Mouse (Mus musculus) ES-E14 (cell line): ENCODE results near the gene Mrps6. TPM values are rescaled to one million over a fixed set of nuclear protein-coding genes. Genes with fewer than 3 reads are reported as not detected.
"Not testable (repeated sequence)": the region's sequence is repeated elsewhere in the genome, so short reads cannot be mapped to it uniquely, and the experiment has no call there.

Experiments used
- DNase-seq: peaks from one replicate; pipeline ENCODE4 v3.0.0-alpha.2; 2013; ENCODE audit warnings: low read depth, low spot score
- H3K27ac ChIP-seq: 2 replicates; pipeline ENCODE4 v1.5.1; 2012; ENCODE audit warnings: low read depth, mild to moderate bottlenecking, low read length, moderate library complexity, mixed read lengths; ENCODE audit not compliant: poor library complexity, insufficient read depth, severe bottlenecking
- H3K36me3 ChIP-seq: 2 replicates; pipeline ENCODE4 v1.6.1; 2012; ENCODE audit warnings: mild to moderate bottlenecking, low read length, moderate library complexity, mixed read lengths; ENCODE audit not compliant: control insufficient read depth, poor library complexity, insufficient read depth, severe bottlenecking
- H3K4me1 ChIP-seq, 2 experiments: fragments of 150-350 bp in 1 of 2; sonication (generic) in 1 of 2; 2 replicates each; pipeline ENCODE4 v1.6.1; 2012; ENCODE audit warnings: low read length in 2 of 2, mild to moderate bottlenecking in 1 of 2, mixed read lengths in 1 of 2; ENCODE audit not compliant: control insufficient read depth in 2 of 2, insufficient read depth in 2 of 2, poor library complexity in 1 of 2
- H3K4me3 ChIP-seq, 2 experiments: fragments of 150-350 bp in 1 of 2; sonication (generic) in 1 of 2; 2 replicates each; pipeline ENCODE4 v1.5.1; 2012; ENCODE audit warnings: low read length in 2 of 2, low read depth in 1 of 2, mild to moderate bottlenecking in 1 of 2, mixed read lengths in 1 of 2; ENCODE audit not compliant: insufficient read depth in 1 of 2, poor library complexity in 1 of 2, severe bottlenecking in 1 of 2
- H3K9ac ChIP-seq: 2 replicates; pipeline ENCODE4 v1.6.1; 2012; ENCODE audit warnings: low read depth, mild to moderate bottlenecking, low read length, mixed read lengths; ENCODE audit not compliant: poor library complexity, insufficient read depth, severe bottlenecking
- H3K9me3 ChIP-seq: fragments of 150-350 bp; sonication (generic); 2 replicates; pipeline ENCODE4 v1.6.1; 2012; ENCODE audit warnings: low read depth, mild to moderate bottlenecking, low read length; ENCODE audit not compliant: control insufficient read depth, insufficient read depth
- CHD2 ChIP-seq: IDR thresholded peaks from 2 replicates; pipeline ENCODE4 v1.6.1; 2014; ENCODE audit warnings: mild to moderate bottlenecking, low read depth, low read length, inconsistent platforms
- HCFC1 ChIP-seq: IDR thresholded peaks from 2 replicates; pipeline ENCODE4 v1.6.1; 2012; ENCODE audit warnings: low read length, inconsistent platforms, borderline replicate concordance; ENCODE audit not compliant: insufficient read depth
- MAFK ChIP-seq: IDR thresholded peaks from 2 replicates; pipeline ENCODE4 v1.6.1; 2014; ENCODE audit warnings: mild to moderate bottlenecking, low read depth, low read length, inconsistent platforms; ENCODE audit not compliant: insufficient read depth
- ZC3H11A ChIP-seq: IDR thresholded peaks from 2 replicates; pipeline ENCODE4 v1.6.1; 2012; ENCODE audit warnings: low read depth, mild to moderate bottlenecking, inconsistent platforms, low read length, borderline replicate concordance
- ZNF384 ChIP-seq: IDR thresholded peaks from 2 replicates; pipeline ENCODE4 v1.6.1; 2012; ENCODE audit warnings: low read depth, low read length, inconsistent platforms
- in situ Hi-C, 2 experiments: fragments of 600-800 bp; cut with MboI; formaldehyde crosslinking; loops; one replicate each; pipeline ENCODE4 v1.15.1; 2025; ENCODE audit warnings: low sequenced_read_pairs in 2 of 2, inconsistent platforms in 1 of 2; ENCODE audit not compliant: unreplicated experiment in 2 of 2
- total RNA-seq: library from RNA; depleted of rRNA; stranded (reverse); fragments of 300-350 nt; gene quantifications from 2 replicates; pipeline ENCODE4 v1.2.3, GENCODE M21; 2012

The Mrps6 gene
- total RNA-seq, 1 experiment: 30.4 TPM

DNA sequence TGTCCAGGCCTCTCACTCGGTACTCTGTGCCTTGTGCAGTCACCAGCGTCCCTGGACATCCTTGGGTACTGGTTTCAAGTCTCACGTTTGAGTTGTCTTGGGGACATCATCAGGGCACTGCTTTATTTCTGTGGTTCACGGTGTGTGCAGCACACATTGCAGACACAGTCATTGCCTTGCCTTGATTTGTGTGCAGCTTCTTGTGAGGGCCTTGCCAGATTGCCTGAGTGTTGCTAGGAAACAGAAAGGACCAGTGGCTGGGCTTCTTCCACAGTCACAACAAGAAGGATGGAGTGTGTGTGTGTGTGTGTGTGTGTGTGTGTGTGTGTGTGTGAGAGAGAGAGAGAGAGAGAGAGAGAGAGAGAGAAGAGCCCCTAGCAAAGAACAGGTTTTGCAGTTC lies 42.0 kb downstream of the Mrps6 start:
- Histone ChIP-seq H3K9me3 (no peaks in the 10 kb centered on the region), H3K4me1 (peaks cover 0 to 3% of the 10 kb centered on the region in 2 experiments; a peak in 1 of 4 replicates), H3K27ac (no peak overlapping the region), H3K36me3 (0 out of 2 replicates have a peak, but pooled peaks cover 6% of the 10 kb centered on the region), H3K9ac (no peak overlapping the region), H3K4me3 (no peak overlapping the region)
- no peak for DNase-seq
- in situ Hi-C loops: no loop called here
- no peak for TF ChIP-seq ZNF384
- TF ChIP-seq CHD2: no peak
- TF ChIP-seq HCFC1: no peak
- no peak for TF ChIP-seq ZC3H11A
- TF ChIP-seq MAFK: no peak

- H3K27ac ChIP-seq: no peak overlapping the region
- in situ Hi-C loops: no loop called here
These were observed 44.0 kb downstream of the Mrps6 start for GRCm38 (mm10) chr16:92102115-92102514.

DNA sequence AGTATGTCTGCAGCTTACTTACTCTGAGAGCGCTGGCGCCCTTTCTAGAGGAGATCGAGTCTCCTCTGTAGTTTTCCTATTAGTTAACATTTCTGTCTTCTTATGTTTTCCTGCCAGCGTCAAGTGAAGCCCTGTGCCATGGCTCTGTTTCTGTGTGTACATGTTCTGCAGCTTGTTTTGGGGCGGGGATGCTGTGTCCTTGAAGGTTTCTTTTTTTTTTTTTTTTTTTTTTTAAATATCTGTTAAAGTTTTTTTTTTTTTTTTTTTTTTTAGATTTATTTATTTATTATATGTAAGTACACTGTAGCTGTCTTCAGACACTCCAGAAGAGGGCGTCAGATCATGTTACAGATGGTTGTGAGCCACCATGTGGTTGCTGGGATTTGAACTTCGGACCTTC lies 44.9 kb downstream of the Mrps6 start:
- H3K27ac ChIP-seq, in situ Hi-C loops: not testable (repeated sequence)
- TF ChIP-seq ZNF384: peak; percentile 75; the same call in 1 of the 2 replicates

More at GRCm38 (mm10) chr16:92102115-92102514, 44.0 kb downstream of the Mrps6 start:
- TF ChIP-seq CHD2: no peak
- no peak for TF ChIP-seq ZC3H11A
- no peak for TF ChIP-seq MAFK
- no peak for TF ChIP-seq ZNF384
- Histone ChIP-seq H3K4me1 (peaks cover 0 to 3% of the 10 kb centered on the region in 2 experiments; a peak in 1 of 4 replicates), H3K36me3 (0 out of 2 replicates have a peak, but pooled peaks cover 6% of the 10 kb centered on the region), H3K4me3 (no peak overlapping the region), H3K9me3 (no peaks in the 10 kb centered on the region), H3K9ac (no peak overlapping the region)
- DNase-seq: no peak

DNA sequence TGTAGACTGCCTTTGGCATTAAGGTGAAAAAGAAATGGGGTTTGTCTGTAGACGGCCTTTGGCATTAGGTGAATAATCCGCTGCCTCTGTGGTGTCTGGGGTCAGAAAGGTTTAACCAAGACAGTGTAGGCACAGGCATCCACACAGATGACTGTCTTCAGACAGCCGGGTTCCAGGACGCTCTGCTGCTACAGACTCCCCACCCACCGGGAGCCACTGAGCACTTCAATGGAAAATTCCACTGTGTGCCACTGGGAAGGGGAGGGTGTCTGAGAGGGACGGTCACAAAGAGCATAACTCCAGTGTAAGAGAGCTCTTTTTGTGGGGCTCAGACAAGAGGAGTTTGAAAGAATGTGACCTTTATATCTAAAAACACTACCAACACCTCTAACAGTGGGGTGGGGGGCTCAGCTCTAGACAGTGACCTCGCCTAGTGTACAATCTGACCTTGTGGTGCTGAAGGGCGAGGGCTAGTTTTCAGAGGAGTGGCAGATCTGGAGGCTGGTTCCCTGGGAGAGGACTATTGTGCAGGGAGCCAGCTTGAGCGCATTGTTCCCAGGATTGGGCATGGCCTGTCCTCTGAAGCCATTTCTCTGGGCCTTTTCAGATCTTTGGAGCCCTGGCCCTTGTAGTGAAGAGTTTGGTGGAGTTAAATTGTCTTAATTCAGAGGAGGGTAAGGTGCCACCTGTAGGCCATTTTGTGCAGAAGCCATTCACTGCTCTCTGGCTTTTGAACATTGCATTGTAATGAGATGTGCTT lies 45.7 kb downstream of the Mrps6 start:
- DNase-seq: peak; percentile 67
- no peak for TF ChIP-seq HCFC1
- TF ChIP-seq MAFK: no peak
- no peak for TF ChIP-seq ZC3H11A
- TF ChIP-seq CHD2: no peak
- TF ChIP-seq ZNF384: no peak
- in situ Hi-C loops: no loop called here
- Histone ChIP-seq H3K9me3 (no peaks in the 10 kb centered on the region), H3K9ac (no peak overlapping the region), H3K36me3 (0 out of 2 replicates have a peak, but pooled peaks cover 6% of the 10 kb centered on the region), H3K4me3 (no peak overlapping the region), H3K4me1 (peaks cover 0 to 3% of the 10 kb centered on the region in 2 experiments; a peak in 1 of 4 replicates), H3K27ac (no peak overlapping the region; the same call in 1 of the 2 replicates)

More for the DNA sequence above, 44.9 kb downstream of the Mrps6 start:
- not testable (repeated sequence) for DNase-seq, H3K36me3 ChIP-seq, H3K4me3 ChIP-seq, H3K9me3 ChIP-seq, H3K9ac ChIP-seq, H3K4me1 ChIP-seq

- DNase-seq: no peak
- in situ Hi-C loops: no loop called here
- no peaks in the 10 kb centered on the region for H3K9me3 ChIP-seq
- TF ChIP-seq MAFK (no peak), ZNF384 (no peak), CHD2 (no peak), ZC3H11A (no peak)
- H3K4me1 ChIP-seq: peaks cover 0 to 3% of the 10 kb centered on the region in 2 experiments; a peak in 1 of 4 replicates
- H3K27ac ChIP-seq: no peak overlapping the region; the same call in 1 of the 2 replicates
- H3K36me3 ChIP-seq: 0 out of 2 replicates have a peak, but pooled peaks cover 6% of the 10 kb centered on the region
- H3K4me3 ChIP-seq: no peak overlapping the region
- H3K9ac ChIP-seq: no peak overlapping the region
These were observed 46.2 kb downstream of the Mrps6 start for GRCm38 (mm10) chr16:92104332-92104590.
